ENCODE assay signal across 9 mouse cellular contexts in genomic region chr19:31811371-31811770, GRCm38 (mm10).
DNase-seq lines count a peak whose midpoint lies in the region.
"Had no signal": no experiment of that assay in that cellular context is flagged by ENCODE, and none has a peak within 500 bp of the region (broad histone marks: within the 10 kb centered on the region; RNA-seq: fewer than 3 reads in every experiment).

No protein-coding gene starts in this region.

- DNase-seq in kidney, adult 9 months = peak; percentile 7
- DNase-seq in kidney, adult 11 months = no peak
- DNase-seq in A20 (ENCODE audit: low read depth, low spot score) = peak; percentile 4
- DNase-seq in ES-CJ7 (ENCODE audit: low read depth, low spot score) = peak; percentile 67
- DNase-seq in embryo, embryonic 11 days = peak; percentile 55
- DNase-seq in right cerebral cortex, postnatal 36 days (ENCODE audit: low spot score in 2 of 2) = no peak
- DNase-seq in ovary, postnatal 36 days (ENCODE audit: low spot score) = no peak
- no peak for DNase-seq in thymus, postnatal 4 days
- DNase-seq: right cerebral cortex, postnatal 4 days had no signal

Comparison
In these comparisons a context has a peak if more than half of its experiments do, and no peak if none do; other contexts are left out.
1. DNase-seq: peak in kidney, adult 9 months (single experiment), A20 (single experiment), ES-CJ7 (single experiment) and embryo, embryonic 11 days (single experiment); none in kidney, adult 11 months (single experiment), right cerebral cortex, postnatal 36 days (0 of 2), ovary, postnatal 36 days (single experiment) and thymus, postnatal 4 days (single experiment).